Mouse (Mus musculus): ENCODE data around the gene Olfr536.
"Not testable (repeated sequence)": the region's sequence is repeated elsewhere in the genome, so short reads cannot be mapped to it uniquely, and the experiment has no call there.

Olfr536 gene

DNA sequence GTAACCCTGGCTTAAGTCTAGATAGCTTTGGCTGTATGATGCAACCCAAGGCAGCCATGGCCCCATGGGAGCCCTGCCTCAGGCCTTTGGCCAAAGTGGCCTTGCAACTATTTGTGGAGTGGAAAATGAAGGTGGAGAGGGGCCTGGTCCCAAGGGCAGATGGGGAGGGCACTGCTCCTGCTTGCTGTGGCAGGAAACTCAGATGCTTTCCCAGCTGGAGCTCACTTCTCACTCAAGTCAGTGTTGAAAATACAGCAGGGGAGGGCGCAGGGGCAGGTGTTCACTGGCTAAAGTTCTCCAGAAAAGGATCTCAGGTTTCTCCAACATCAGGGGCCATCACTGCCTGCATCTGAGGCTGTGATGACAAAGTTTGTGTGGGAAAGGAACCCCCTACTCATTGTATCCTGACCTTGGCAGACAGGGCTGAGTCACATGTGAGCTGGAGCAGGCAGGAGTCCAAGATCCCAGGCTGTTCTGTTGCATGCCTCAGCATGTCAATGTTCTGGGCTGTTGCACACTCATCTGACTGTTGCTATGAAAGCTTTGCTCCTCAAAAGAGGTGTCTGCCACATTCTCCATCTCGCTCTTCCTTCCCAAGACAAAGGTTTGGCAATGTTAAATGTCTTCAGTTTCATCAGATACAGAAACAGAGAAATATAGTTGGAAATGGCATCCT, at the start of gene Olfr536:
Olfr536 (minus strand) TSS at position 51 of the 676 bp plus-strand sequence.
- peak in 1 of 2 experiments; percentile 3 for DNase-seq

DNA sequence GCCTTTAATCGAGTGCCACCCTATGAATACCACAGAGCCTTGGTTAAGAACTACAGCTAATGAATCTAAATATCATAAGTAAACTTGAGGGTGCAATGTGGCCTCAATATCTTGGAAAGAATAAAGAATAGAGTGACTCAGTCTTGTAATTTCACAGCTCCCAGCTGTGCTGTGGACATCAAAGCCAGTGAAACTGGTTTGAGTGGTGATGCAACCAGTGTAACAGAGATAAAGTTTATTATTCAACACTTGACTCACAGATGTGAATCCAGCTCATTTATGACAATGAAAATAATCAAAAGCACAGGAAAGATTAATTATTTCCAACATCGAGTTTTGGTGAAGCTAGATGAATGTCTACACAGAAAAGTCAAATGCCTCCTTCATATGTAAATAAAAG, 32.5 kb upstream of the Olfr536 start:
- no peak for DNase-seq

- DNase-seq = no peak
Measured at GRCm38 (mm10) chr7:140494702-140495101, 12.5 kb downstream of the Olfr536 start.

DNA sequence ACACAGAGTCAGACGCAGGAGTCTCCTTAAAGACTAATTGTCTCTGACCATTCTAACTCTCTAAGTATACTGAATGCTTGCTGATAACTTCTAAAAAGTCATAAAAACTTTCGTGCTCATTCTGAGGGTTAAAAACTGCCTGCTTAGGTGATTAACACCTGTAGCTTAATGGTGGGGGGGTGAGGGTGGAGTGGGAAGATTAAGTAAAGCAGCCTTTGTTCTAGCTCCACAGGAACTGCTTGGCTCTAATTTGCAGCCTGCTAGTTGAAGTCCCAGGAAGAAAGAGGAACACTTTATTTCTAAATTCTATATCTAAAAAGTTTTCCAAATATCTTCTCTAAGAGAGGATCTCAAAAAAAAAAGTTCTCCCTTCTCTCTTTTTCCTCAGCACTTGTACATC, 13.0 kb downstream of the Olfr536 start:
- DNase-seq = no peak

GRCm38 (mm10) chr7:140488981-140489380, 18.2 kb downstream of the Olfr536 start:
- DNase-seq = no peak

DNA sequence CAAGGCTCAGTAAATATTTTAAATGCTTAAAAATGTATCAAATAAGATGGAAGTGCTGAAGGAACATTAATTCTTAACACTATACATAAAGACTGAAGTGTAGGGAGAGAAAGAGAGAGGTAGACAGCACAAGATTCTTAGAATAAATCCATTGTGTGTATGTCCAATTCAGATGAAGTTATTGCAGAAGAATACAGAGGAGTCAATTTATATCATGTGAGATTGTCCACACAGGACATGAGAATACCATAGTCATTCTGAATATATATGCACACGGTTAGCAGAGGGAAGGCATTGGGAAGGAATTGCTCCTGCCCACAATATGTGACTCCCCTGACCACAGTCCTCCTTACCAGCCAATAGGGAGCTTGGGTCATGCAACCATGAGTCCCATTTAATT, 23.3 kb downstream of the Olfr536 start, which contains the start of gene Olfr535:
Olfr535 (plus strand) TSS at position 301 of the 400 bp plus-strand sequence.
- DNase-seq = no peak

- no peak for DNase-seq
Measured at GRCm38 (mm10) chr7:140478733-140479132, 28.5 kb downstream of the Olfr536 start.

DNA sequence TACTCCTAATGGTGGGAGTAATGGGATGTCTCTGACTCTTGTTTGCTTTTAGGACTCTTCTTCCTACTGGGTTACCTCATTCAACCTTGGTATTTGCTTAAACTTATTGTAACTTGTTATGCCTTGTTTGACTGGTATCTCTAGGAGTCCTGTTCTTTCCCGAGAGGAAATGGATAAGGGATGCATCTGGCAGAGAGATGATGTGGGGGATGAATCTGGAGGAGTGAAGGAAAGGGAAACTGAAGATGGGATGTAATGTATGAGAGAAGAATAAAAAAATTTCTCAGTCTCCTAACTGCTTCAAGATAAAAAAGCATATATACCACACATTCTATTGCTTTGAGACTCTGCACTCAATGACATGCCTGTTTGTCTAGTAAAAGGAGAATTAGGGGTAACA, 29.3 kb downstream of the Olfr536 start:
- DNase-seq = no peak

GRCm38 (mm10) chr7:140463070-140463469, 44.1 kb downstream of the Olfr536 start, which contains the start of gene Olfr533:
Gene Olfr533 (plus strand): TSS chr7:140463370.
- DNase-seq = not testable (repeated sequence)

Data from kidney, postnatal 4 days (tissue).